Mouse (Mus musculus): Measurements from ENCODE around the gene Gm10282.

Gene Gm10282

DNA sequence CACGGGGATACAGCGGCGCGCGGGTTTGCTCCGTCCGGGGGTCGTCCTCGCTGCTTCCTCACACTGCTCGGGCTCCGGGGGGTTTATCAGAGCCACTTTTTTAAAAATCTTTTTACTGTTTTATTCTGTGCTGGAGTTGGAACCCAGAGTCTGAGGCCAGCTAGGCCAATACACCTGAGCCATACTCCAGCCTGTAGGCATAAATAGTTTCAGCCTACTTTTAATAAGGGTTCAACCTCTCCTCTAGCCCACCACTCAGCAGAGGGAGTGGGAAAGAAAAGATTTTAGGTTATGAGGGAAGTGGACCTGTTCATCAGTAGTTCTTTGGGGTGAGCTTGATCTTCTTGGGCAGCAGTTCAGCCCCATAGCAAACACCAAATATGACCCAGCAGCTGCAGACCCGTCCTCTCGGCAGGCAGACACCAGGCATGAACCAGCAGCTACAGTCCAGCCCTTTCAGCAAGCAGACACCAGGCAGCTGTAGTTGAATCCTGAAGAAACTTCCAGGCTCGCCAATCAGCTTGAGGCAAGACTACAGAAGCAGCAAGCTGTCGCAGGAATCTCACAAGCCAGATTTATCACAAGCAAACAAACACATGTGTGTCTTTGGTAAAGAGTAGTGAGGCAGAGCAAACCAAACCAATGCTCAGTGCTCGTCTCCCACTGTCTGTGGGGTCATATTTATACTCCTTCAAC is at the start of gene Gm10282:
Gene Gm10282, minus strand, starts transcription at position 51 of the 696 bp plus-strand sequence.
- no peak for DNase-seq

GRCm38 (mm10) chr8:72354272-72354671 is 49.2 kb upstream of the Gm10282 start:
- DNase-seq, result peak; percentile 77

- DNase-seq, result no peak
Measured at GRCm38 (mm10) chr8:72353700-72354045, 48.6 kb upstream of the Gm10282 start.

- peak; percentile 74 for DNase-seq
Measured at GRCm38 (mm10) chr8:72352951-72353699, 48.1 kb upstream of the Gm10282 start.

DNA sequence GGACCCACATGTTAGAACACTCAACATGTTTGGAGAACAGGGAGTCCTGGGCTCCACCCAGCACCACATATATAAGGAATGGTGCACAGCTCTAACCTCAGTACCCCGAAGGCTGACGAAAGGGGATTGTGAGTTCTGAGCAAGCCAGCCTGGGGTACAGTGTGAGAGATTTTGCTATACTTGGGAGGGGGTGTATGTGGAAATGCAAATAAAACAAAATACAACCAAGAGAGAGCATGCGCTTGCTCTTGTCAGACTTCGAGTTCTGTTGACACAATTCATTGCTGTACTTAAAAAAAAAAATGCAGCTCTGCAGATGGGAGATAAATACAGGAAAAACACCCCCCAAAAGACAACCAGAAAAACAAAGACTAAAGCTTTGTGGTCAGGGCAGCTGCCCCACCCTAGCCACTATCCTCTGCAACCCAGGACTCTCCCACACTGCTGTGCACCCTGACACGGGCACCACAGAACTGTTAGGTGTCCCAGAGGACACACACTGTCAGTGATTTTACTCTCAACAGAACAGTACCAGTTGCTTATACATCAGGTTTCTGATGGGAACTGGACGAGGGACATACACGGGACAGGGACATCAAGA is 46.4 kb upstream of the Gm10282 start:
- no peak for DNase-seq

GRCm38 (mm10) chr8:72350727-72351126 is 45.7 kb upstream of the Gm10282 start:
- no peak for DNase-seq

DNA sequence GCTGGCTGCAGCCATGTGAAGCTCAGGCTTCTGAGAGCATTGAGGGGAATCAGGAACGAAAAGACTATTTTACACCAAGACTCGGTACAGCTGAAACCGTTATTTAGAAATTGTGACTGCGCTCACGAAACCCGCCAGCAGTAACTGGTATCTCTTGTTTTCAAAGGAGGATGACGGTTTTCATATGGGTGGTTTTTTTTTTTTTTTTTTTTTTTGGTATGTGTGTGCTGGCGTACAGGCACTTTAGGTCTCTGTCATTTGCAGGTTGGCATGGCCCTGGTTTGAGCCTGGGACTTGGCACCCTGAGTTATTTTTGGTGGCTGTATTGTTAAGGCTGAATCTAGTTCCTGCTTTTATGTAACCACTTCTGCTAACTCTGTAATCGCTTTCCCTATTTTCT is 44.8 kb upstream of the Gm10282 start:
- DNase-seq, result no peak

- DNase-seq, result no peak
Measured at GRCm38 (mm10) chr8:72348956-72349355, 43.9 kb upstream of the Gm10282 start.

DNA sequence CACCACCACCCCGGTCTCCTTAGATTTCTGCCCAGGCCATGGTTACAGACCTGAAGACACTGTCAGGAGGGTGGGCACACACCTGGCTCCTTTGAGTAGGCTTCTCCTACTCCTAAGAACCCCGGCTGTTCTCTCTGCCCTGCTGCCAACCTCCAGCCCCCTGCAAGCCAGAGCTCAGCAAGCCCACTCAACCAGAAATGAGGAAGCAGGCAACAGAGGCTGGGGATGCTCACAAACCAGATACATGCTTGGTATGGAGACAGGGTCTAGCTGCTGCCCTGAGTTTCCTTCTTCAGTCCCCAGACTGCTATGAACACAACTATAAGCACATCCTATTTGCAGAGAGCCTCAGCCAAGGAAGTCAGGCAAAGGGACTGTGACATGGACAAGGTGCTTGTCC is 43.1 kb upstream of the Gm10282 start:
- no peak for DNase-seq

- DNase-seq, result no peak
Measured at GRCm38 (mm10) chr8:72347553-72347952, 42.5 kb upstream of the Gm10282 start.

GRCm38 (mm10) chr8:72343725-72344124 is 38.7 kb upstream of the Gm10282 start:
- no peak for DNase-seq

DNA sequence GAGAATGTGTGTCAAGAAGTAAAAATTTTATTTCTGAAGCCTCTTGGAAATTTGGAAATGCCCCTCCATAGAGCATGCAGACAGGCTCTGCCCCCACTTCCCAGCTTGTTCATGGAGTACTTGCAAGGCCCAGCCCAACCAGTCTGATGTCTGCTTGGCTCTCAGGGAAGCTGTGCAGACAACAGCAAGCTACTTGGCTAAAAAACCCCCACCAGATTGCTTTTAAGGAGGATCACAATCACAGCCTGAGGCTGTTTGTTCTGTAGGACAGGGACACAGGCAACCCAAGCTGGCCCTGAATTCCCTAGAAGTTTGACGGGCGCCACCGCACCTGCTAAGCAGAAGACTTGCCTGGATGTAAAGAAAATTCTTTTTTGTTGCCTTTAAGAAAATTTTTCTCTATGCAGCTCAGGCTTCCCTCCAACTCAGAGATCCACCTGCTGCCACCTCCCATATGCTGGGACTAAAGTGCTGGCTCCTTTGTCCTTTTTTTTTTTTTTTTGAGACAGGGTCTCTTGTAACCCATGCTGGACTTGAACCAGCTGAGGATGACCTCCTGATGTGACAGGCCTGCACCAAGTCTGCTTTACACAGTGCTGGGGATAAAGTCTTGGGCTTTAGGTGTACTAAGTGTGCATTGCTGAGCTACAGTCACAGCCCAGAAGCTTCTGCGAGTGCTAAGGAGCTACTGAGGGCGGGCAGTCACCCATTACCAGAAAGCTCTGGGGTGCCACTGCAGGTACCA is 37.7 kb upstream of the Gm10282 start:
- no peak for DNase-seq

DNA sequence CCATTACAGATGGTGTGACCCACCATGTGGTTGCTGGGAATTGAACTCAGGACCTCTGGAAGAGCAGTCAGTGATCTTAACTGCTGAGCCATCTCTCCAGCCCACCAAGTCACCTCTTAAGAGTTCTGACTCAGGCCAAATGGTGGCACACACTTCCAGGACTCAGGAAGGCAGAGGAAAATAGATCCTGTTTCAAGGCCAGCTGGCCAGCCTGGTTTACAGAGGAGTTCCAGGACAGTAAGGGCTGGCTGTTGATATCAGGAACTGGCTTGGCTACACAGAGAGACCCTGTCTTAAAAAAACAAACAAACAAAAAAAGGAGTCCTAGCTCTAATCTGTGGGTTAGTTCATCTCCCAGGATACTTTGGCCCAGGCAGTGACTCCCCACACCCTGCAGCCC is 32.0 kb upstream of the Gm10282 start:
- DNase-seq, result no peak

GRCm38 (mm10) chr8:72336273-72336672 is 31.2 kb upstream of the Gm10282 start:
- no peak for DNase-seq

- no peak for DNase-seq
Measured at GRCm38 (mm10) chr8:72334144-72334641, 29.1 kb upstream of the Gm10282 start.

DNA sequence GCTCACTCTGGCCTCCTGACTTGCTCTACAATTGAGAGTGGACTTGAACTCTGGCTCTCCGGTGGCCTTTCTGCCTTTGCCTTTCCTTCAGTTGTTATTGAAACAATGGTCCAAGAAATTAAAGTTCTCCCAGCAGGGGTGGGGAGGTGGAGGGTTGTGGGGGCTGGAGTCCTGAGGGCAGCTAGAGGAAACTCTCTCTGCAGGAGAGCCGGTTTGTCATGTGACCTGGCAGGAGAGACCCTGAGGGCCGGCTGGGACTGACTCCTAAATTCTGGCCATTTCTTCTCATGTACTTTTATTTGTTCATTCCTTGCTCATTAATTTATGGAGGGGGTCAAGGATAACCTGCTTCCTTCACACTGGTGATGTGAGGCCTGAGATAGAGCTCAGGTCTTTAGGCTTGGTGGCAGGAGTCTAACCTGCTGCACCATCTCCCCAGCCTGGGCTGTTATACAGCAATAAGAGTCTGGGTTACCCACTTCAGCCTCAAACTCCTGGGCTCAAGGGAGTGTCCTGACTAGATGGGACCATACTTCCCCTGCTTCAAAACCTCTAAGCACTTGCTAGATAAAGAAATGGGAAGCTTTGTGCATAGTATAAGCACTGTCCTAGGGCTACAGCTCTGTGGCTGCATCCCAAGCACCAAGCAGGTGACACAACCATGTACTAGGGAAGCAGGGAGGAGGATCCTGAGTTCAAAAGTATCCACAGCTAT is 28.5 kb upstream of the Gm10282 start:
- no peak for DNase-seq

GRCm38 (mm10) chr8:72331631-72332030 is 26.6 kb upstream of the Gm10282 start:
- no peak for DNase-seq

DNA sequence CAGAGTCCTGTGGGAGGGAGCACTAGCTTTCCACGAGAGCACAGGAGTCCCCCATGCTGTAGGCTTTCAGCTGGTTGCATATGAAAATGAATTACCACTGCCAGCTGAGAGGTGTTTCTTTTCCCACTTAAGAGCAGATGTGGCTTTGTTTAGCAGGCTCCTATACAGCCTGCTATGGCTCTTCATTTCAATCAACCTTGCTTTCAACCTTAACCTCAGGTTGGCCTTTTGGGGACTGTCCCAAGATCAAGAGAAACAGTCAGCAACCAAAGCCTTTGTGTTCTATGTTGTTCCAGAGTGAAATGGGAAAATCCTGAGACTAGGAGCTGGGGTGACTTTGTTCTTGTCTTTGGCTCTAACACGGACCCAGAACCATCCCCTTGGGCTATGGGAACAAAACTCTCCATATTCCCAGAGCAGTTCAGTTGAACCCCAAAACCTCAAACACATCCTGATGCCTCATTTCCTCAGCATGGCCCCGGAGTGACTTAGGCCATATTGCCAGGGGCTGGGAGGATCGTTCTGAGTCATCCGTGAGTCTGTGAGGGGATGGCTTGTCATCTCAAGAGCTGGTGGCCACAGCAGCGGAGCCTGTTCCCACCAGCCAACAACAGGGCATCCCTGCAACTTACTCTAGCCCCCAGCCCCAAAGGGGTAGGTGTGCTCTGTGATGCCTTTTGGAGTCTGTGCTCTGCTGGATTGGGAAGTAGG is 25.9 kb upstream of the Gm10282 start:
- DNase-seq, result no peak

DNA sequence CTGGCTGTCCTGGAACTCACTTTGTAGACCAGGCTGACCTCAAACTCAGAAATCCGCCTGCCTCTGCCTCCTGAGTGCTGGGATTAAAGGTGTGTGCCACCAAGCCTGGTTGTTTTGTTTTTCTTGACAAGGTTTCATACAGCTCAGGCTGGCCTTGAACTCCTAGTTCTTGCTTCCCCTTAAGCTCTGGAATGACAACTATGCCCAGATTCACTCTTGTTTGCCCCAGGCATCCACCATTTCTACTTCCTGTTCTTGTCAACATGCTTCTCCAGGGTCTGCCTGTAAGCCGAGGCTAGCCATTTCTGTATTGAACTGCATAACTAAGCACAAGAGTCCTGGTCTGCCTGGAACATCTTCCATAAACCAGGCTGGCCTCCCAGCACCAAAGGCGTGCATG is 24.1 kb upstream of the Gm10282 start:
- no peak for DNase-seq

- DNase-seq, result no peak
Measured at GRCm38 (mm10) chr8:72324708-72325107, 19.6 kb upstream of the Gm10282 start.

GRCm38 (mm10) chr8:72324036-72324706 is 19.1 kb upstream of the Gm10282 start:
- no peak for DNase-seq
